Mouse (Mus musculus) embryonic facial prominence, embryonic 13.5 days (tissue): ENCODE measurements around the gene Loxl1. TPM values are rescaled to one million over a fixed set of nuclear protein-coding genes. Genes with fewer than 3 reads are reported as not detected.

Experiments
- ATAC-seq: fragments of 200-750 bp; cut with Nextera tagmentation; 2 replicates; pipeline ENCODE4 v1.8.0; 2017; ENCODE audit warnings: low read depth; ENCODE audit not compliant: insufficient number of reproducible peaks, insufficient read depth, low FRiP score, low TSS enrichment
- H3K27ac ChIP-seq: fragments of 300-500 bp; sonication (generic); 2 replicates; pipeline ENCODE4 v1.5.1; 2015; ENCODE audit warnings: moderate library complexity, mild to moderate bottlenecking, inconsistent platforms
- H3K27me3 ChIP-seq: fragments of 300-500 bp; sonication (generic); 2 replicates; pipeline ENCODE4 v1.6.1; 2015; ENCODE audit warnings: mild to moderate bottlenecking, inconsistent platforms
- H3K36me3 ChIP-seq: fragments of 300-500 bp; sonication (generic); 2 replicates; pipeline ENCODE4 v1.6.1; 2015; ENCODE audit warnings: mild to moderate bottlenecking, inconsistent platforms
- H3K4me1 ChIP-seq: fragments of 300-500 bp; sonication (generic); 2 replicates; pipeline ENCODE4 v1.6.1; 2015; ENCODE audit warnings: inconsistent platforms
- H3K4me2 ChIP-seq: fragments of 300-500 bp; sonication (generic); 2 replicates; pipeline ENCODE4 v1.6.1; 2015; ENCODE audit warnings: moderate library complexity, mild to moderate bottlenecking, inconsistent platforms
- H3K4me3 ChIP-seq: fragments of 300-500 bp; sonication (generic); 2 replicates; pipeline ENCODE4 v1.5.1; 2015; ENCODE audit warnings: mild to moderate bottlenecking, inconsistent platforms
- H3K9ac ChIP-seq: fragments of 300-500 bp; sonication (generic); 2 replicates; pipeline ENCODE4 v1.6.1; 2015; ENCODE audit warnings: mild to moderate bottlenecking, inconsistent platforms
- H3K9me3 ChIP-seq: fragments of 300-500 bp; sonication (generic); 2 replicates; pipeline ENCODE4 v1.6.1; 2016; ENCODE audit warnings: inconsistent platforms
- WGBS: fragments of 180-500 bp; shearing (Covaris S2); methylation state at CpG from one replicate; pipeline ENCODE4 v1.1.7; 2015; ENCODE audit warnings: mixed read lengths; 5-methylcytosine and 5-hydroxymethylcytosine counted together
- polyA plus RNA-seq: library from polyadenylated mRNA; unstranded; fragments of >200 nt; fragmentation: Nextera tagmentation; extraction: Ambion mirVana; gene quantifications from 2 replicates; pipeline ENCODE4 v1.2.1, GENCODE M21; 2015

The Loxl1 gene
- polyA plus RNA-seq, 1 experiment from 2014 or later: 30.9 TPM

DNA sequence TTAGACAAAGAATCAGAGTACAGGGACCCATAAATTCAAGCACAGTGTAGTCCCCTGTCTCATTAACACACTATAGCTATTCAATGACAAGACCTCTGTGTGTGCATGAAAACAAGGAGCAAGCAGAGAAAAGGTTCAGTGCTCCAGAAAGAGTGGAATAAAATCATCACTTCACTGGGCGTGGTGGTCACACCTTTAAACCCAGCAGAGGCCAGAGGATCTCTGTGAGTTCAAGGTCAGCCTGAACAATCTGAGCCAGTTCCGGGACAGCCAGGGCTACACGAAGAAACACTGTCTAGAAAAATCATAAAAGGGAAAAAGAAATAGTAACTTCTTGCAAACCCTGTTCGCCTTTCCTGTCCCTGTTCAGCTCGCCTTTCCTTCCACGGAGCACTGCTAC is 69.3 kb downstream of the Loxl1 start:
- WGBS: 92% methylated on average over 6 of the region's 6 CpGs
- no peak for ATAC-seq
- peaks cover 41% of the 10 kb centered on the region for H3K4me1 ChIP-seq

DNA sequence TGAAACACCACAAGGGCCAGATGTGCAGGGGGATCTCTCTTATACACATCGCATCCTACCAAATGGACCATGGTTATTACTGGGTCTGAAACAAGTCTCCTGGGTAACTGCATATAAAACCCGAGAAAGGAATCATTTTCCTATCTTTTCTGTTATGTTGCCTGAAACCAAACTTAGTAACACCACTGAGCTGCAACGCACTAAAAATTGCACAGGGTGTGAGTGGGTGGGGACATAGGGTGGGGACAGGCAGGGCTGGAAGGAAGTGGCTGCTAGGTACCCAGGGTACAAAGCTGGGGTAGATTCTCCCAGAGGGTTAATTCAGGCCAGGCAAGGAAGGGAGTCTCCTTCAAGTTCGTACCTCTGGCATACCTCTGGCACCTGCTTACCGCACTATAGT is 70.3 kb downstream of the Loxl1 start:
- Histone ChIP-seq H3K27ac (no peak overlapping the region; the same call in 1 of the 2 replicates), H3K9me3 (no peaks in the 10 kb centered on the region), H3K4me3 (no peak overlapping the region), H3K4me1 (peaks cover 33% of the 10 kb centered on the region), H3K36me3 (peaks cover 13% of the 10 kb centered on the region; the same call in 1 of the 2 replicates), H3K9ac (no peak overlapping the region), H3K4me2 (no peak overlapping the region), H3K27me3 (no peaks in the 10 kb centered on the region)
- no peak for ATAC-seq
- 85% methylated on average over 5 of the region's 5 CpGs for WGBS

More for the DNA sequence above, 69.3 kb downstream of the Loxl1 start:
- no peak overlapping the region for H3K27ac ChIP-seq
- no peak overlapping the region for H3K4me3 ChIP-seq
- no peaks in the 10 kb centered on the region for H3K27me3 ChIP-seq
- no peak overlapping the region for H3K9ac ChIP-seq
- no peak overlapping the region for H3K4me2 ChIP-seq
- H3K36me3 ChIP-seq: peaks cover 13% of the 10 kb centered on the region; the same call in 1 of the 2 replicates
- H3K9me3 ChIP-seq: no peaks in the 10 kb centered on the region

DNA sequence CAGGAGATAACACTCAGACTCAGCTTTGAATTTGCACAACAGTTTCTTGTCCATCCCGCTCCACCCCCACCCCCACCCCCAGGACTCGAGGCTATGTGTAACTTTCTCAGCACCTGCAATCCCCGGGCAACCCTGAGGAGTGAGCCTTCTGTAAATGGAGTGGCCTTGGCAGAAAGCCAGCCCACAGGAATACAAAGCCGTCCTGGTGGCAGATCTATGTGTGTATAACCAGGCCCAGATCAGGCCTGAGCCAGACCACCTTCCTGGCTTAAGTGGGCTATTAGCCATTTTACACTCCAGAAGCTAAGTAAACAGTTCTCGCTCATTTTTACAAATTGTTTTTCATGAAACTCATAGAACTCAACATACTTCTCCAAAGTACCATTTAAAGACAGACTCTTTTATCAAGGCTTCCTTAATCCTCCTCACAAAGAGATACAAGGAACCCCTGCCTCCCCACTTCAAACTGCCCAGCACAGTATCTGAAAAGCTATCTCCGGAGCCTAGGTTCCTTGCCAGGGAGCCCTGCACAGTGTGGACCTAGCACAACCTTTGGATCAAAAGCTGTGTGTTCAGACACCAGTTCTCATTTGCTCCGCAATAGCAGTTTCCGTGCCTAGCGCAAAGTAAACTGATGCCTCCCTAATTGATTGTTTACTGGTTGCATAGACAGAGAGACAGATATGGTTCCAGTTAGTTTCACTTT is 71.1 kb downstream of the Loxl1 start:
- H3K27me3 ChIP-seq: no peaks in the 10 kb centered on the region
- H3K4me3 ChIP-seq: no peak overlapping the region
- peaks cover 13% of the 10 kb centered on the region; the same call in 1 of the 2 replicates for H3K36me3 ChIP-seq
- no peak overlapping the region for H3K4me2 ChIP-seq
- no peak overlapping the region for H3K9ac ChIP-seq
- H3K9me3 ChIP-seq: no peaks in the 10 kb centered on the region
- no peak overlapping the region; the same call in 1 of the 2 replicates for H3K27ac ChIP-seq
- peaks cover 25% of the 10 kb centered on the region for H3K4me1 ChIP-seq
- no peak for ATAC-seq
- 46% methylated on average over 9 of the region's 9 CpGs for WGBS

Other genes starting within 250 kb of the Loxl1 start
- 11.5 and 14.3 TPM in 2 replicates for gene Stra6, start 249.4 kb downstream of the Loxl1 start, polyA plus RNA-seq
- gene Ccdc33, start 194.4 kb downstream of the Loxl1 start, polyA plus RNA-seq: 0.83 TPM in 1 of 2 replicates, not detected in the other
- 75.6 and 79.6 TPM in 2 replicates for gene Islr, start 108.9 kb downstream of the Loxl1 start, polyA plus RNA-seq
- 0.76 and 1.4 TPM in 2 replicates for gene Islr2, start 108.9 kb downstream of the Loxl1 start, polyA plus RNA-seq
- 14.4 and 15.2 TPM in 2 replicates for gene Pml, start 63.4 kb downstream of the Loxl1 start, polyA plus RNA-seq
- gene Stoml1, start 60.0 kb downstream of the Loxl1 start, polyA plus RNA-seq: 43.1 and 45.0 TPM in 2 replicates
- gene Tbc1d21, start 57.3 kb upstream of the Loxl1 start, polyA plus RNA-seq: not detected in 2 replicates
- gene Insyn1, start 175.4 kb upstream of the Loxl1 start, polyA plus RNA-seq: 3.6 and 5.1 TPM in 2 replicates
- gene Cd276, start 242.3 kb upstream of the Loxl1 start, polyA plus RNA-seq: 58.4 and 58.6 TPM in 2 replicates